Comparison of ENCODE assay signal across 18 mouse cellular contexts in the genomic region with DNA sequence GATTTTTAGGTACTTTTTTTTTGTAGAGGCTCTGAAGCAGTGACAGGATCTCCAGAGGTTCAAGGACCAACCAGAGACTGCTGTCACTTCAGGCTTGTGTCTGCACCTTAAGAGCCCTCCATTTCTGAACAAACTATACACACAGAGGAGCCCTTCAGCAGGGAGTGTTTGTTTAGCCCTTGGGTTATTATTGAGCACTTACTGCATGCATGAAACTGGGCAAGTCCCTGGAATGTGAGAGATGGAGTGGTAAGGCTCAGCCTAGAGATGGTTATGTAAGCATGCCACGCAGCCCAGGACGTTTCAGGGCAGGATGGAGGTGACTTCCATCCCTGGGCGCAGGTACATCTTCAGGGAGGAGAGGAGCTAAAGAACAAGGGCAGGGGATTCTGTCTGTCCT.
"Had no signal": no experiment of that assay in that cellular context is flagged by ENCODE, and none has a peak within 500 bp of the region (broad histone marks: within the 10 kb centered on the region; RNA-seq: fewer than 3 reads in every experiment).

No protein-coding gene starts in this region.

- H3K36me3 ChIP-seq: kidney, embryonic 15.5 days; neural tube, embryonic 12.5 days; neural tube, embryonic 15.5 days had no signal

- H3K9ac ChIP-seq: kidney, embryonic 15.5 days; liver, embryonic 14.5 days; liver, postnatal 0 days; neural tube, embryonic 12.5 days; neural tube, embryonic 15.5 days had no signal

- H3K4me3 ChIP-seq: kidney, embryonic 15.5 days; neural tube, embryonic 12.5 days; neural tube, embryonic 15.5 days had no signal

- DNase-seq: kidney, adult 2 months; kidney, postnatal 10 days; kidney, postnatal 36 days; liver, postnatal 0 days; midbrain, embryonic 14.5 days; right cerebral cortex, adult 18-20 months; right cerebral cortex, postnatal 14 days; right cerebral cortex, postnatal 4 days; thymus, adult 2 months; thymus, postnatal 14 days; thymus, postnatal 4 days had no signal

- ATAC-seq: intestine, postnatal 0 days; liver, postnatal 0 days had no signal

- H3K9me3 ChIP-seq: kidney, embryonic 15.5 days; neural tube, embryonic 12.5 days; neural tube, embryonic 15.5 days had no signal

- H3K27ac ChIP-seq: kidney, embryonic 15.5 days; liver, embryonic 14.5 days; neural tube, embryonic 12.5 days; neural tube, embryonic 15.5 days had no signal

- H3K27me3 ChIP-seq: neural tube, embryonic 15.5 days had no signal

- H3K4me2 ChIP-seq: kidney, embryonic 15.5 days; liver, embryonic 11.5 days; midbrain, embryonic 11.5 days; neural tube, embryonic 12.5 days; neural tube, embryonic 15.5 days had no signal
